9 mouse cellular contexts compared by ENCODE assay signal in genomic region chr3:7010294-7011087, GRCm38 (mm10).
DNase-seq lines count a peak whose midpoint lies in the region; ATAC-seq and TF ChIP-seq lines count a peak whose summit lies in the region.
"Had no signal": no experiment of that assay in that cellular context is flagged by ENCODE, and none has a peak within 500 bp of the region (broad histone marks: within the 10 kb centered on the region; RNA-seq: fewer than 3 reads in every experiment).

No protein-coding gene starts in this region.

- TF ChIP-seq CTCF in lung, embryonic 14.5 days (IDR thresholded peaks at IDR 0.05; ENCODE audit: low read depth), result peak; percentile 38; the same call in 1 of the 2 replicates
- peak; percentile 59 for TF ChIP-seq CTCF in stomach, postnatal 0 days (IDR thresholded peaks at IDR 0.05; ENCODE audit: low read depth)

- H3K4me1 ChIP-seq in lung, embryonic 14.5 days (ENCODE audit: insufficient read depth), result no peaks in the 10 kb centered on the region
- peaks cover 22% of the 10 kb centered on the region for H3K4me1 ChIP-seq in embryonic facial prominence, embryonic 10.5 days
- H3K4me1 ChIP-seq in limb, embryonic 10.5 days, result peaks cover 24% of the 10 kb centered on the region
- no peaks in the 10 kb centered on the region for H3K4me1 ChIP-seq in stomach, postnatal 0 days (replicated peaks; ENCODE audit: control insufficient read depth, insufficient read depth)

- H3K4me3 ChIP-seq in lung, embryonic 14.5 days (ENCODE audit: low read depth, low read length), result no peak overlapping the region
- H3K4me3 ChIP-seq in embryonic facial prominence, embryonic 10.5 days, result no peak overlapping the region
- H3K4me3 ChIP-seq in limb, embryonic 10.5 days, result no peak overlapping the region
- H3K4me3 ChIP-seq in stomach, postnatal 0 days (ENCODE audit: low read depth, low read length), result no peak overlapping the region

- no peaks in the 10 kb centered on the region for H3K27me3 ChIP-seq in lung, embryonic 14.5 days (ENCODE audit: insufficient read depth, low read length)
- no peaks in the 10 kb centered on the region for H3K27me3 ChIP-seq in embryonic facial prominence, embryonic 10.5 days (replicated peaks; ENCODE audit: low read depth, poor library complexity, severe bottlenecking)
- H3K27me3 ChIP-seq in limb, embryonic 10.5 days (ENCODE audit: low read depth, poor library complexity, severe bottlenecking), result no peaks in the 10 kb centered on the region
- H3K27me3 ChIP-seq in stomach, postnatal 0 days (ENCODE audit: control insufficient read depth, insufficient read depth, low read length), result no peaks in the 10 kb centered on the region

- TF ChIP-seq EP300 in stomach, postnatal 0 days (optimal IDR thresholded peaks at IDR 0.05), result no peak

- H3K9ac ChIP-seq in lung, embryonic 14.5 days, result no peak overlapping the region
- no peak overlapping the region for H3K9ac ChIP-seq in stomach, postnatal 0 days (ENCODE audit: low read length)

- DNase-seq in lung, embryonic 14.5 days, result peak; percentile 51
- DNase-seq in lung, adult 18-20 months, result no peak
- peak; percentile 22 for DNase-seq in embryonic facial prominence, embryonic 10.5 days (ENCODE audit: low spot score)
- no peak for DNase-seq in limb, embryonic 10.5 days (ENCODE audit: low spot score)
- DNase-seq in stomach, postnatal 0 days (ENCODE audit: low spot score), result no peak
- no peak for DNase-seq in heart, postnatal 36 days
- DNase-seq in cerebellum, postnatal 4 days (ENCODE audit: low spot score in 2 of 2), result no peak
- DNase-seq in cerebellum, adult 8-10 months, result no peak

- 54% methylated on average over 7 of the region's 7 CpGs for WGBS in lung, embryonic 14.5 days
- 53% methylated on average over 7 of the region's 7 CpGs for WGBS in embryonic facial prominence, embryonic 10.5 days
- 63% methylated on average over 7 of the region's 7 CpGs for WGBS in limb, embryonic 10.5 days
- 55% methylated on average over 7 of the region's 7 CpGs for WGBS in stomach, postnatal 0 days

- intact Hi-C loops in heart, postnatal 36 days (cut with DNase I), result no loop called here

- ATAC-seq in lung, embryonic 14.5 days (ENCODE audit: insufficient read depth), result peak; percentile 52; the same call in 1 of the 2 replicates
- ATAC-seq in stomach, postnatal 0 days (ENCODE audit: low FRiP score, low TSS enrichment), result no peak
- ATAC-seq: activated CD4-positive, CD25-positive, alpha-beta regulatory T cell, adult 4 months had no signal

- no peak overlapping the region for H3K27ac ChIP-seq in lung, embryonic 14.5 days (ENCODE audit: low read depth)
- H3K27ac ChIP-seq in embryonic facial prominence, embryonic 10.5 days (replicated peaks), result peak overlapping the region; percentile 63
- H3K27ac ChIP-seq in limb, embryonic 10.5 days, result peak overlapping the region; percentile 50; the same call in 1 of the 2 replicates
- no peak overlapping the region for H3K27ac ChIP-seq in stomach, postnatal 0 days (replicated peaks)

- H3K9me3 ChIP-seq in lung, embryonic 14.5 days (ENCODE audit: low read depth, low read length), result no peaks in the 10 kb centered on the region
- no peaks in the 10 kb centered on the region for H3K9me3 ChIP-seq in embryonic facial prominence, embryonic 10.5 days
- H3K9me3 ChIP-seq in limb, embryonic 10.5 days (replicated peaks), result no peaks in the 10 kb centered on the region
- H3K9me3 ChIP-seq in stomach, postnatal 0 days (ENCODE audit: control insufficient read depth, low read length), result no peaks in the 10 kb centered on the region

- no peak overlapping the region for H3K4me2 ChIP-seq in lung, embryonic 14.5 days
- H3K4me2 ChIP-seq in stomach, postnatal 0 days (replicated peaks; ENCODE audit: low read depth), result no peak overlapping the region

- no peaks in the 10 kb centered on the region for H3K36me3 ChIP-seq in lung, embryonic 14.5 days (ENCODE audit: insufficient read depth)
- no peaks in the 10 kb centered on the region for H3K36me3 ChIP-seq in embryonic facial prominence, embryonic 10.5 days (replicated peaks)
- no peaks in the 10 kb centered on the region for H3K36me3 ChIP-seq in limb, embryonic 10.5 days
- no peaks in the 10 kb centered on the region for H3K36me3 ChIP-seq in stomach, postnatal 0 days (ENCODE audit: control insufficient read depth, insufficient read depth, low read length)

Comparison
In these comparisons a context has a peak if more than half of its experiments do, and no peak if none do; other contexts are left out.
1. DNase-seq: peak in lung, embryonic 14.5 days (single experiment) and embryonic facial prominence, embryonic 10.5 days (single experiment); none in lung, adult 18-20 months (0 of 2), limb, embryonic 10.5 days (single experiment), stomach, postnatal 0 days (single experiment), heart, postnatal 36 days (0 of 2), cerebellum, postnatal 4 days (0 of 2) and cerebellum, adult 8-10 months (single experiment).
2. H3K27ac ChIP-seq: peak in embryonic facial prominence, embryonic 10.5 days (single experiment) and limb, embryonic 10.5 days (single experiment); none in lung, embryonic 14.5 days (single experiment) and stomach, postnatal 0 days (single experiment).